Mouse (Mus musculus): ENCODE results near the gene Zbtb9.
"Not testable (repeated sequence)": the region's sequence is repeated elsewhere in the genome, so short reads cannot be mapped to it uniquely, and the experiment has no call there.

Zbtb9 gene

GRCm38 (mm10) chr17:26972703-26973574, at the start of gene Zbtb9:
Gene Zbtb9, plus strand, starts transcription at chr17:26973167.
- DNase-seq (ENCODE audit: low spot score): peak; percentile 96

DNA sequence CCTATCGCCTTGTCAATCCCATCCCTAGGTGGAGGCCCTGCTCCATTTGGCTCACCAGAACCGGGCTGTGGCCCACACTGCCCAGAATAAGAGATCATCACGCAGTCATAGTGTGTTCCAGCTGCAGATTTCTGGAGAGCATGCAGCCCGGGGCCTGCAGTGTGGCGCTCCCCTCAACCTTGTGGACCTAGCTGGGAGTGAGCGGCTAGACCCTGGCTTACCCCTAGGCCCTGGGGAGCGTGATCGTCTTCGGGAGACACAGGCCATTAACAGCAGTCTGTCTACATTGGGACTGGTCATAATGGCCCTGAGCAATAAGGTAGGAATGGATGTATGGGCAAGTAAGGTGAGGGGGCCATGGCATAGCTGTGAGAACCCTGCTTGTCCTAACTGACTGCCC, 47.6 kb upstream of the Zbtb9 start:
- not testable (repeated sequence) for DNase-seq (ENCODE audit: low spot score)

DNA sequence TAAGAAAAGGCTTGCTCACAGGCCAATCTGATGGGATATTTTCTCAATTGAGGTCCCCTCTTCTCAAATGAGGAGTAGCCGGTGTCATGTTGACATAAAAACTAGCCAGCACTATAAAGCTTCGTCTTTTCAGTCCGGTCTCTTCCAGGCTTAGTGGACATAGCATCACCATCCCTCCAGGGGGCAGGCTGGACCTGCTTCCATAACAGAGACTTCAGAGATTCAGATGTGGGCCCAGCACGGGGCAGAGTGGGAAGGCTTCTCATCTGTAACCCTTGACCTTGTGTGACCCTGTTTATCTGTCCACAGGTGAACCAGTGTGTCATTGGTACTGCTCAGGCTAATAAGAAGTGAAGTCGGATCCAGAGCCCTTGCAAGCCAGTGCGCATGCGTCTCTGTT, 41.2 kb upstream of the Zbtb9 start:
- DNase-seq (ENCODE audit: low spot score): not testable (repeated sequence)

DNA sequence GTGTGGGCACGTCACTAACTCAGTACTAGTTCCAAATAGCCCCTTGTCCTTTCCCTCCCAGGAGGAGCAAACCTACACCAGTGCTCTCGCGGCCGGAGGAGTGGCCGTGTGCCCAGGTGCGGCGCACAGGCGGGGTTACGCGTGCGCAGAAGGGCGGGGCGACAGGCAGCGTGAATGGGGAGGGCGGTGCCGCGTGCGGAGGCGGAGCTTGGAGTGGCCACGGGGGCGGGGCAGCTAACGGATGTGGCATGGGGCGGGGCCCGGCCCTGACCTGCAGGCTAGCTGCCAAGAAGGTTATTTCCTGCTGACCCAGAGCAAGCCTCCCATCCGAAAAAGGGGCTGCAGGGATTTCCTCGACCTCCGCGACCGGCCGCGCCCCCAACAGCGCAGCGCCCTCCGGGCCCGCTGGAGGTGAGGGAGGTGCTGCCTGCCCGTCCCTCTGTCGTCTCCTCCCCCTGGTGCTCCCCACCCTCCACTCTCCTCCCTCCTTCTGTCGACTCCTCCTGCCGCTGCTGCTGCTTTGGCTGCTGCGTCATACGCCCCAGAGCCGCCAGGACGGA, 40.0 kb upstream of the Zbtb9 start, which contains the start of gene Phf1:
Gene Phf1, plus strand, starts transcription at position 214 of the 560 bp plus-strand sequence.
- peak; percentile 96 for DNase-seq (ENCODE audit: low spot score)

DNA sequence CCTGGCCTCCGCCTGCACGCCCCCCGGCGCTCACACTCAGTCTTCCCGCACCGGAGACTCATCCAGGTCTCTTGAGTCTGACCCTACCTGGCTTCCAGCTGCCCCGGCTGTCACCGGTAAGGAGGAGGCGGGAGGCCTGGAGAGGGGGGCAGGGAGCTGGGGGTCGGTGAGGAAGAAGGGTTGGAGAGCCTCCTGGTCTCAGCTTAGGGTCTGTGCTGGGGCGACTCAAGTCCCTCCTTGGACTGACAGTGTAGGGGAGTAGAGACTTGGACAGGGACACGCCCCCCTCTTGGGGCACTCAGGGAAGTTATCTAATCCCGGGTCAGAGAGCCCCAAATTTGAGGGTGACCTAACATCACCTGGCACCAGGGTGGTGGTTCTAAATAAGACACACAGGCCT, 39.5 kb upstream of the Zbtb9 start:
- no peak for DNase-seq (ENCODE audit: low spot score)

GRCm38 (mm10) chr17:26933885-26934827, 38.8 kb upstream of the Zbtb9 start:
- no peak for DNase-seq (ENCODE audit: low spot score)

DNA sequence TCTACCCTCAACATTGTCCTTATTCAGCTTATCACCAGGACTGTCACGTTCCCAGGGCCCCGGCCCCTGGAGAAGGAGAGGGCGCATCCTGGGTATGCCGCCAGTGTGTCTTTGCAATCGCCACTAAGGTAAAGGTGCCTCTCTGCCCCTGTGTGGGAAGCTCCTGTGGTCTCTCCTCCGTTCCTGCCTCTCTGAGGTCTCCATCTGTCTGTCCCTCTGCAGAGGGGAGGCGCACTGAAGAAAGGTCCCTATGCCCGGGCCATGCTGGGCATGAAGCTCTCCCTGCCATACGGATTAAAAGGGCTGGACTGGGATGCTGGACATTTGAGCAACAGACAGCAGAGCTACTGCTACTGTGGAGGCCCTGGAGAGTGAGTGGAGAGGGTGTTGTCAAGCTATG, 37.9 kb upstream of the Zbtb9 start:
- DNase-seq (ENCODE audit: low spot score): no peak

DNA sequence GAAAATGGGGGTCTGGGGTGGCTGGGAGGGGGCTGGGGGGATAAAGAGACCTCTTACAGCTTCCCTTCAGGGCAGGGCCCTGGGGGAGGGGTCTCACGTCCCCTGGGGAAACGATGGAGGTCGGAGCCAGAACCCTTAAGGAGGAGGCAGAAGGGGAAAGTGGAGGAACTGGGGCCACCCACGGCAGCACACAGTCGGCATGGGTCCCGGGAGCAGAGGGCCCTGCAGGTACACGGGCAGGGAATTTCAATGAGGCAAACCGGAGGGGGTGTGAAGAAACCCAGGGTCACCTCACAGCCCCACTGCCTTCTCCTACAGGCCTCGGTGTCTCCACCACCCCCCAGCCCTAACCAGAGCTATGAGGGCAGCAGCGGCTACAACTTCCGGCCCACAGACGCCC, 36.5 kb upstream of the Zbtb9 start:
- no peak for DNase-seq (ENCODE audit: low spot score)

GRCm38 (mm10) chr17:26936921-26937695, 35.9 kb upstream of the Zbtb9 start:
- DNase-seq (ENCODE audit: low spot score): no peak

DNA sequence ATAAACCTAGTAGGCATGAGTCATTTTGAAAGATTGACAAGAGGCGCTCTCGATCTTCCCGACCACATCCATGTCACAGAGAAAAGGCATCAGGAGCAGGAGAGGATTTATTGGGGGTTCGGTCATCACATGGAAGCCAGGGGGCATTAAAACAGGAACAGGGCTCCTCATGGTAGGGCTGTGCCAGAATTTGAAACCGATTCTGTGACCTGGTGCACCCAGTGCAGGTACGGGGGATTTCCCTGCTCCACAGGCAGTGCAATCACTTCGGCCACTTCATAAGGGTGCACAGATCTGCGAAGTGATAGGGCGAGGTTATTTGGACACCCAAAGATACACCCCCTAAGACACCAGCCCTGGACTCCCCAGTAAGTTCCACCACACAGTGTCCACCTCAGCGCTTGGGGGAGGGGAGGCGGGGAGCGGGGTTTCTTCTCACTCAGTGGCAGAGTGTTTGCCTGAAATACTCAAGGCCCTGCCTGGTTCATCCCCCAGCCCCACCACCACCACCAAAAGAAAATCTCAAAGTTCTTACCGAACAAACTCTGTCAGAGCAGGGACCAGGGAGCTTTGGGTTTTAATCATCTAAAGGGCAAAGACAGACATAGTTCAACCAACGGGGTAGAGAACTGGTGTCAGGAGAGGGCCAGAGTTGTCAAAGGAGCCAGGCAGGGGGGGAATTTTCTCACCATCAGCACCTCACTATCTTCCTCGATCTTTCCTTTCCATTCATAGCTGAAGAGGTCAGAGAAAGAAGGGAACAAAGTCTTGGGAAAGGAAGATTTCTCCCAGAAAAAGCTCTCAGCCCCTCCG, 34.9 kb upstream of the Zbtb9 start:
- DNase-seq (ENCODE audit: low spot score): no peak

GRCm38 (mm10) chr17:26938731-26939130, 34.2 kb upstream of the Zbtb9 start:
- no peak for DNase-seq (ENCODE audit: low spot score)

DNA sequence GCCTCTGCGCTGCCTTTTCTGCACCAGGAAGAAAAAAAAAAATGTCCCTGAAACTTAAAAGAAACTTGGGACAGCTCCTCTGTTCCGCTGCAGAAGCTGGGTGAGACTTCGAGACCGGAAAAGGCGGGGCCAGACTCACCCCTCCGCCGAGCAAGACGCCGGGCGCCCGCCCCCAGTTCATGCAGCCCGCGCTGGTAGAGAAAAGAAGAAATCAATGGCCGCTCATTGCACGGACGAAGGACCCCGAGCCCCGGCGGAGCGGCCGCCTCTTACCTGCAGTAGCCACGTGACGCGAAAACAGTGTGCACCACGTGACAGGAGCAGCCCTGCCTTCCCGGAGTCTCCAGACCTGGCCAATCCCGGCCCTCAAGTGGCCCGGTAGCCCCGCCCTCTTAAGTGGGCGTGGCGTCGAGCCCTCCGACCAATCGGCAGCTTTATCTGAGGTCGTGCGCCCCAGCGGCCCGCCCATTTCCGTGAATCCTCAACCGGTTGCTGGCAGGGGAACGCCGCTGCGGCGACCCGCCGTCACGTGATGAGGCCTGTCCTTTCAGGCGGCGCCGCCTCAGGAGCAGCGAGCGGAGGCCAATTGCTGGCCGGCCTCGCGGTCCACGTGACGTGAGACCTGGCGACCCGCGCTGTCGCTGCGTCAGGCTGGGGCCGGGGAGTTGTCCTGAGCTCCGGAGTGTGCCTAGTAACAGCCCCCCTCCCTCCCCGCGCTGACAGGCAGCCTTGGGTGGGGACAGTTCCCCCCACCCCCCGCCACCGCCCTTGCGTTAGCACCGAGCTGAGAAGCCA, 33.6 kb upstream of the Zbtb9 start, which contains the start of gene Cuta:
Gene Cuta, minus strand, starts transcription at position 392 of the 795 bp plus-strand sequence.
- peak; percentile 100 for DNase-seq (ENCODE audit: low spot score)

GRCm38 (mm10) chr17:26939973-26940300, 33.0 kb upstream of the Zbtb9 start:
- DNase-seq (ENCODE audit: low spot score): no peak

DNA sequence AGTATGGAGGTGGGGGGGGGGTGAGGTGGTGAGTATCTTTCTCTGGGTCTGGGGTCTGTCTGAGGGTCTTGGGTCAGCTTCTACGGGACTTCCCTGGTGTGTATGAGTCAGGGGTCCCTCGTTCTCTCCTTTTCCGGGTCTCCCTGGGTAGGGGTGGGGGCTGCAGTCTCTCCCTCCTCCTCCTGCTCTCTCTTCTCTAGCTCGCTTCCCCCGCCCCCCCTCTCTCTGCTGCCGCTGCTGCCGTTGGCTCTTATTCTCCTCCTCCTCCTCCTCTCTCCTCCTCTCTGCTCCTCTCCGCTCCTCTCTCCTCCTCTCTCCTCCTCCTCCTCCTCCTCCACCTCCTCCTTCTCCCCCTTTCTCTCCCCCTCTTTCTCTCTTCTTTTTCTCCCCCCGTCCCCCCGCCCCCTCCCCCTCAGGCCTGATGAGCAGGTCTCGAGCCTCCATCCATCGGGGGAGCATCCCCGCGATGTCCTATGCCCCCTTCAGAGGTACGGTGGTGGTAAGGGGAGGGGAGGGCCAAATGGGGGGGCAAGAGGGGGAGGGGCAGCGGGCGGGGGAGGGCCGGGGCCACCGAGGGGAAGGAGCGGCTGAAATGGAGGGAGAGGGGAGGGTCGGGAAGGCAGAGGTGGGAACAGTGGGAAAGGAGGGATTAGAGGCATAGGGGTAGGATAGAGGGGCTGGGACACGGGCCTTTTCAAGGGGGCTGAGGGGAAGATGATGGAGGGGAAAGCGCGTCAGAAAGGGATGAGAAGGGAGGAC, 31.8 kb upstream of the Zbtb9 start, which contains the start of gene Syngap1:
Gene Syngap1, plus strand, starts transcription at position 223 of the 759 bp plus-strand sequence.
- DNase-seq (ENCODE audit: low spot score): no peak

DNA sequence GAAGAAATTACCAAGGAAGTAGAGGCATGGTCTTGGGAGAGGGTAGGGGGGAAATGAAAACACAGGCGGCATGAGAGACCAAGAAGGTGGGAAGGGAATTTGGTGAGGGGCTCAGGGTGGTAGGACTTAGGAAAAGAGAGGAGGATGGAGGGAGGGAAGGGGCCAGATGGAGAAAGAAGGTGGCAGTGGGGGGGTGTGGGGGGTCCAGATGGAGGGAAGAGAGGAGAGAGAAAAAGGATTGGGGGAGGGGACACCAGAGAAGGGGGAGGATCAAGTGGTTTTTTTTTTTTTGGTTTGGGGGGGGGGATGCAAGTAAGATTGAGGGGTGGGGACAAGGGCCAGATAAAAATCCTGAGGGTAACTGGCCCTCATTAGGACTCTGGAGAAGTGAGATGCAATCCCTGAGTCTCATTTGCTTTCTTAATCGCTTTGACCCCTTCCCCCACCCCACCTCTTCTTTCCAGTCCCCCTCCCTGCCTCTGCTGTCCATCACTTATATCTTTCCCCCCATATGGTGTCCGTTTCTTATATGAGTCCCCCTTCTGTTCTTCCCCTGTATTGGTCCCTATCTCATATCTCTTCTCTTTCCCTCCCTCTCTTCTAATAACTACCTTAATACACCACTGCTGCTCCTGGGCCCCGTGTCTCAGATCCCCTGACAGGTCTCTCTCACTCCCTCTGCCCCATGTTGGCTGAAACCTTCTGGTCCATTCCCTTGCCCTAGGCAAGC, 31.0 kb upstream of the Zbtb9 start:
- no peak for DNase-seq (ENCODE audit: low spot score)

DNA sequence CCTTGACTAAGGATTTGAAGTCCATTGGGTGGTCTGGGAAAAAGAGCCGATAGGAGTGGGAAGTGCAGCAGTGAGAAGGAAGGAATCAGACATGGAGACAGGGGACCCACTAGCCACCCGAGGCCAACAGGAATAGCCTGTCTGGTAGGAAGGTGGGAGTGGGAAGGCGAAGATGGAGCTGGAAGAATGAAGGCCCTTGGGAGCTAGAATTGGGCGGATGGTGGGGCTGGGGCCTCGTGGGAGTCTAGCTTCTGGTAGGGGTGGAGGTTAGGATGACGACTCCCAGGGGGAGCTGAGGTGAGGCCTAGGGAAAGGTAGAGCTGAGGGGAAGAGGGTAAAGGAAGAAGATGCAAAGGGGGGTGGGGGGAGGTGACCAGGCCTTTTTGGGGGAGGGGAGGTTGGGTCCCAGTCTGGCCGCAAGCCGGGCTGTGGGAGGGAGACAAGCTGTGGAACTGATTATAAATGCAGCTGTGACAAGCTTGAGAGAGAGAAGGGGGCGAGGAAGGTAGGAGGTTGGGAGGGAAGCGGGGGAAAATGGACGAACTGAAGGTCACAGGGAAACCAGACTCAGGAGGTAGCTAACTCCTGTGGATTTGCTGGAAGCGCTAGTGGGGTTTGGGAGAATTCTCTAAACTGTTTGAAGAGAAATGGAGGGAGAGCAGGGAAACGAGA, 27.0 kb upstream of the Zbtb9 start:
- no peak for DNase-seq (ENCODE audit: low spot score)

DNA sequence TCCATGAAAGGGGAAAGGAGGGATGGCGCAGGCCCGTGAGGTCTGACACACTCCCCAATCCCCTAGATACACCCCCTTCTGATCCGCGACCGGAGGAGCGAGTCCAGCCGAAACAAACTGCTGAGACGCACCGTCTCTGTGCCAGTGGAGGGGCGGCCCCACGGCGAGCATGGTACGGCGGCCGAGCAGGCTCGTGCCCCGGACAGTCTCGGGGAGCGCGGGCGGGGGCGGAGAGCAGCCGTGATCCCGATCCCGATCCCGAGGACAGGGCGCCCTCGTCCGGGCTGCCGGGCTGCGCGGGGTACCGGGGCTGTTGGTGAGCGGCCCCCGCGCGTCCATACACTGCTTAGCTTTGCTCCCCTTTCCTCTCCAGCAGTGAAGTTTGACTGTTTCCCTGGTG, 26.4 kb upstream of the Zbtb9 start:
- DNase-seq (ENCODE audit: low spot score): peak; percentile 75
